Mouse (Mus musculus) olfactory bulb, adult 2 months (tissue): ENCODE measurements around the gene Gpr18.

Source experiments
- CTCF ChIP-seq: fragments of 200-500 bp; IDR thresholded peaks from 2 replicates; pipeline ENCODE4 v1.5.1; 2012; ENCODE audit warnings: low read depth, mild to moderate bottlenecking, low read length, moderate library complexity; ENCODE audit not compliant: insufficient read depth
- POLR2A ChIP-seq: fragments of 200-500 bp; IDR thresholded peaks from 2 replicates; pipeline ENCODE4 v1.6.1; 2012; ENCODE audit warnings: mild to moderate bottlenecking, low read depth, low read length, moderate library complexity; ENCODE audit not compliant: insufficient read depth

DNA sequence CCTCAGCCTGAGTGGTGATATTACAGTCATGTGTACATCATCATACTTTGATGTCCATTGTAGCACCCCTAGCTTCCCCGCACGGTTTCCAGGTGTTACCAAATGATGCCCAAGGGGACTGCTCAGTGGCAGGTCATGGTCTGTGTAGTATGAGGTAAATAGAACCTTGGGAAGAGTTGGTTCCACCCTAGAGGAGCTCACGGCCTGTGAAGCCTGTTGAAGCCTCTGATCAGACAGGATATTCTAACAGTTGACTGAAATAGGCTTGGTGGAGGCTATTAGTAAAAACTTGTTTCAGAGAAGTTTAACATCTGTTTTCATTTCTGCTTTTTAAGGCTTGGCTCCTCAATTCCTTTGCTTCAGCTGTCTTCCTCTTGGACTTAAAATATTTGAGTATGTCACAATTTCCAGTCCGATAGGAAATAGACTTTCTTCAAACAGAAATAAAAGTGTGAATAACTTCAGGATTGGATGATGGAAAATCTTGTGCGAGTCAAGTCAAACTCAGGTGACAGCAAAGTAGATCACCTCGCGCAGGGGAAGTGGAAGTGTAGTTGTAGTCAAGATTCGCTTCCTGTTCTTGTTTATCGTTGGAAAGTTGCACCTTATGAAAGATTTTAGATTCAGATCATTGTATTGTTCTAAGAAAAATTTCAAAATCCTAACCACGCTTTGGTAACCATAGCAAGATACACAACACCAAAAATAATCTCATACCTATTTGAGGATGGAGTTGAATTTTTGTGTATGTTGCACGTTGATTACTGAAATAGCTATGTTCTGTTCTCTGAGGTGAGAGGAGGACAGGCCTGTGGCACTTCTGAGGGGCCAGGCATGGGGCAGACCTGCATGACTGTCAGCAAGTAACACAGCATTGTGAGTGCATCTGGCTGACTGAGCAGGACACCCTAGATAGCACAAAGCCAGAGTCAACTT is 22.9 kb upstream of the Gpr18 start:
- no peak for TF ChIP-seq CTCF
- TF ChIP-seq POLR2A = no peak
